8 mouse cellular contexts compared by ENCODE assay signal in genomic region chr8:111933348-111934076, GRCm38 (mm10). TPM values are rescaled to one million over a fixed set of nuclear protein-coding genes. Genes with fewer than 3 reads are reported as not detected.
A peak's percentile ranks its signal among the peaks of the same experiment; 100 is the strongest.
DNase-seq lines count a peak whose midpoint lies in the region.

Tmem231 (minus strand) TSS chr8:111933881.

- DNase-seq in adrenal gland, adult 2 months: peak; percentile 94
- peak; percentile 96 for DNase-seq in embryo, embryonic 10.5 days (ENCODE audit: low spot score)
- peak; percentile 88 for DNase-seq in gastrocnemius, postnatal 14 days
- peak; percentile 93 for DNase-seq in induced T-regulatory cell, adult 2 months (ENCODE audit: low read depth)
- peak; percentile 92 to 94 for DNase-seq in left cerebral cortex, postnatal 14 days (ENCODE audit: low spot score in 2 of 2)
- peak; percentile 95 for DNase-seq in mesoderm, embryonic 11.5 days (ENCODE audit: low read depth, low spot score)
- DNase-seq in right cerebral cortex, postnatal 25 days: peak; percentile 89
- DNase-seq in urinary bladder, postnatal 36 days (ENCODE audit: low spot score in 2 of 2): peak; percentile 79 to 87

- intact Hi-C loops in gastrocnemius, postnatal 14 days (cut with DNase I; ENCODE audit: low total_unique reads): no loop called here
- intact Hi-C loops in left cerebral cortex, postnatal 14 days (cut with DNase I): no loop called here

RNA-seq across cellular contexts. Expression of gene Tmem231, which starts in this region (rescaled TPM):
- 10 to 100 TPM in 1 of 2 experiments, 1 to 10 TPM in 1; 6.0 to 10.2 TPM for total RNA-seq in adrenal gland, adult 2 months (2021)
- 9.4 and 9.9 TPM in 2 replicates for polyA plus RNA-seq in adrenal gland, adult 2 months (2012; rRNA removed)
- 1 to 10 TPM; 1.1 to 1.4 TPM for total RNA-seq in gastrocnemius, postnatal 14 days (2021)
- 10 to 100 TPM in 1 of 2 experiments, 1 to 10 TPM in 1; 9.8 to 10.6 TPM for total RNA-seq in left cerebral cortex, postnatal 14 days (2021)

Comparison
In these comparisons a context has a peak if more than half of its experiments do, and no peak if none do; other contexts are left out.
1. Peak in every context shown above with its lines: DNase-seq.